Mouse (Mus musculus): ENCODE measurements around the gene Mrgprh.
A peak's percentile ranks its signal among the peaks of the same experiment; 100 is the strongest.
"Not testable (repeated sequence)": the region's sequence is repeated elsewhere in the genome, so short reads cannot be mapped to it uniquely, and the experiment has no call there.

Mrgprh gene

DNA sequence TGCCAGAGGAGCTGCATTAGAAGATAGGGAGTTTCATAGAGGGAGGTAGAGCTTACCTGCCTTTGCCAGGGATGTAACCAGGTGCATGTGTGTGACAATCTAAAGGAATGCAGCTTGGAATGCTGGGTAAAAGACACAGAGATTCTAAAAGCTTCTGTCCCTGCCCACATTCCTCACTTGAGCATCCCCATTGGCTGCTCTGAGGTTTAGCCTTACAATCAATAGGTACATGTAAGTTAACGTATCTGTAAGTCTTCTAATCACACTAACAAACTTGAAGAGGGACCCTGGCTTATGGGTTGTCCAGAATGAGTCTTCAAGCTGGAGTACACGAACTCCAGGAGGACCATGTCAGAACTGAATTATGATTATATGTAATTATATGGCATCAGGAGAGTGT is 7.8 kb upstream of the Mrgprh start, which contains the start of gene Mas1:
TSS of gene Mas1 (minus strand) at position 101 of the 400 bp plus-strand sequence.
- no peak for DNase-seq (ENCODE audit: low spot score in 2 of 2)

DNA sequence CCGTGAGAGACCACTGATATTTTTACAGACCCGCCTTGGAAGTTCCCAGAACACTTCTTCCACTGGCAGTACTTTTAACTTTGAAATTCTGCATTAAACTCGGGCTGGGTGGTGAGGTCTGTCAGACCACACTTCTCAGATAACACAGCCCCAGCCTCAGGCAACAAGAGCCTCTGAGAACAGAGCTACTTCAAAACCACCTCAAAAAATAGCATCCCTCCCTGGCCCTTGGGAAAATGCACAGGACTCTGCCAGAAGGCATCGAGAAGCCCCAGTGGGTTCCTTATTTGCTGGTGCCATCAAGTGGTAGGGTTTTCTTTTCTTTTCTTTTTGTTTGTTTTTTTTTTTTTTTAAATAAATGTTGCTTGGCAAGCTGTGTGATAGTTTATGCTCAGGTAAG is 7.2 kb upstream of the Mrgprh start:
- no peak for DNase-seq (ENCODE audit: low spot score in 2 of 2)

DNA sequence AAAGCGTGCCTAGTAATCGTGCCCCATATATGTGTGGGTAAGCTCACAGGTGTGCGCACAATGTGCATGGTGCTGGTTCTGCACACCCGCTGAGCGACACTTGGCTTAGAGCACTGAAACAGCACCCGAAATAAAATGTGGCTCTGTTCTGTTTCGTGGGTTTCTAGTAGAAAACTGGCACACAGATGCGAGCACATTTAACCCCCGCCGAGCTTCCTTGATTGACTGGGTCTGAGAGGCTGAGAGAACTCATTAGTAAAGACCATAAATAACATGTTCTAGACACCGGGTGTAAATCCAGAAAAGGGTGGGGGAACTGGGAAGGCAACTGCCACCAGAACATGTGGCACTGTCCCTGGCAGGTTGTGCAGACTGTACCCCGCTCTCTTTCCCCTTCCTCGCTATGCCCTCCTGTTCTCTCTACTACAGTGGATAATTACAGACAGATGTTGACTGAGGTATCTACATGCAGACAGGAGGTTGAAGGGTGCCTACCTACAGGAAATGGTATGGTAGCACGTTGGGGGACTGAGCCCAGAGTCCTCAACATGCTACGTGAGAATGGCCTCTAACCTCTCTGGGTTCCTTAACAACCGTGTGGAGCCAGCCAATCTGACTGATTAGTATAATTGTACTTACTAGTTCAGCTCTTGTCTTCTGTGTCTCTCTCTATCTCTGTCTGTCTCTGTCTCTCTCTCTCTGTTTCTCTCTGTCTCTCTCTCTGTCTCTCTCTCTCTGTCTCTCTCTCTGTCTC is 3.4 kb upstream of the Mrgprh start:
- DNase-seq (ENCODE audit: low spot score in 2 of 2), result peak; percentile 41 to 56

DNA sequence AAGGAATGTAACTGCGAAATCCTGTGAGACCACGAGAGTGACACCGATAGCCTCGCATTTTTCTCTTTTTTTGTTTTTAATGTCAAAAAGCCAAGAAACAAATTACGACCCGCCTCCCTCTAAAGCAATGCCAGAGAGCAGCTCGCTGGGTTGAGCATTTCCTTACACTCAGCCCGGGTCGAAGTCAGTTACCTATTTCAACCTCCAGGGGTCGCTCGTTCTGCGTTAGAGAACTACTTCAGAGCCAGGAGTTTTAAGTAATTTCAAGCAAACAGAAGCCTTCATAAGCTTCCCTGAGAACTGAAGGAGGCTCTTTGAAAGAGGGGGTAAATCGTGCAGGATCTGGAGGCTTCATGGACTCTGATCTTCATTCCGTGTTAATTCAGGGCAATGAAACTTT is 4.3 kb downstream of the Mrgprh start:
- peak; percentile 89 to 90 for DNase-seq (ENCODE audit: low spot score in 2 of 2)

DNA sequence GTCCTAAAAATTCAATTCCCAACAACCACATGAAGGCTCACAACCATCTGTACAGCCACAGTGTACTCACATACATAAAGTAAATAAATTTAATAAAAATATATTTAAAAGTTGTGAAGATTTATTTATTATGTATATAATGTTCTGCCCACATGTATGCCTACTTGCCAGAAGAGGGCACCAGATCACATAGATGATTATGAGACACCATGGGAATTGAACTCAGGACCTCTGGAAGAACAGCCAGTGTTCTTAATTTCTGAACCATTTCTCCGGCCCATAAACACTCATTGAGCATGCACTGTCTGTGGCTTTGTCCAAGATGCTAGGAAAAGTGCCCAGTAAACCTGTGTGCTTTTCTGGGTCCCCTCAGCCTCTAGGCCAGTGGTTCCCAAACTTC is 5.4 kb downstream of the Mrgprh start:
- no peak for DNase-seq (ENCODE audit: low spot score in 2 of 2)

DNA sequence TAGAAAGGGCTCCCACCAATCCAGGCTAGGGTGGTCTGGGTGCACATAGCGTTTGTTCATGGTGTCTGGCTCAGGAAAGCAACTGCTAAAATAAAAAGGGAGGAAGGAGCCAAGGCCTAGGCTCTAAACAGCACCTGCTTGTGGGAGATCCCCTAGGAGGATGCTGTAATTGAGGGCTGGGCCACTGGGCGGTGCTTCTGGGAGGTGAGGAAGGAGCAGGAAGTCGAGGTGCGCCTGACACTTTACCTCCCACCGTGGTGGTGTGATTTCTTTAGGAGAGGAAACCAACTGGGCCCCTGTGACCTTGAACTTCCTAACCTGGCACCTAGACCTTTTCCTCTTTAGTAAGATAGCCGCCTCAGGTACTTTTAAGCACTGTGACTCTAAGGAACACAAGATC is 10.8 kb downstream of the Mrgprh start:
- no peak for DNase-seq (ENCODE audit: low spot score in 2 of 2)

DNA sequence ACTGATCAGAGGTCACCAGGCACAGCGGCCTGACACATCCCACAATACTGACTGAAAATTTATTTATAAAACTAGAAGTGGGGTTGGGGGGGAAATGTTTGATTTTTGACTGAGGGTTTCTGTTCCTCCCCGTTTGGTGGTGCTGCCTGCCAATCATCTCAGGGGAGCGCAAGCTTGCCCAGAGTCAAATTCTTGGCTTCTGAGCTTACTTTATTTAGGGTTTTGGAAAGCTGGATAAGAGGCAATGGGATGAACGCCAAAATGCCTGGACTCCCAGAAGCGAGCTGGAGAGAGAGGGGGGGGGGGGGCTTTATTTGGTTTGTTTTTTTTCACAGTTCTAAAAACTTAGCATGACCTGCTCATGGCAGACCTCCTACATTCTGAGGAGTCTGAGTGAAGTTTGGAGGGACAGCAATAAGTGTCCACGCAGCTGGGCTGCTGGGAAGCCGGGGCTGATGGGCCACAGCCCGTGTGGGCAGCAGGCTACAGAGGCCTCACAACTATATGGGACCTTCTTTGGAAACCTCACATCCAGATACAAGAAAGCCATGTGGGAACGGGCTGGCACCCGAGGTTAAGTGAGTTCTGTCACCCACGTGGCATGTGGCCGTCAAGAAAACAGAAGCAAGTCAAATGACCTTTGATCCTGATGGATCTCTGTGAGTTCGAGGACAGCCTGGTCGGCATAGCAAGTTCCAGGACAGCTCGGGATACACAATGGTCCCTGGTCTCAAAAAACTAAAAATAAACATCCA is 11.4 kb downstream of the Mrgprh start:
- no peak for DNase-seq (ENCODE audit: low spot score in 2 of 2)

DNA sequence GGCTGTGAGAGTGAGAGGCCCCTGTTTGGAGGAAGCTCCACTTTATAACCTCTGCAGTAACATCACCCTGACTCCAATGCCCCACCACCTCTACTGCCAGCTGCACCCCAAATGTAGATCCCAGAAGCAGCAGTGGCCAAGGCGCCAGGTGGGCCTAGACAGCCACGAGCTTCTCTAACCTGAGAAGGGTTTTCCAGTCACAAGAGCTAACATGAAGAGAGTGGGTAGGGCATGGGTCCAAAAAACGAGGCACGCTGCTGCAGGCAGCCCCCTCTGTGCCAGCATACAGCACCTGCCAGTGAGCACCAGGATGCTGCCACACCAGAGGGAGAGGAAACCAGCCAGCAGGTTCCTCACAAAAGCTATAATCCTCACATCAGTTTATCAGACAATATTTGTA is 15.2 kb downstream of the Mrgprh start:
- no peak for DNase-seq (ENCODE audit: low spot score in 2 of 2)

DNA sequence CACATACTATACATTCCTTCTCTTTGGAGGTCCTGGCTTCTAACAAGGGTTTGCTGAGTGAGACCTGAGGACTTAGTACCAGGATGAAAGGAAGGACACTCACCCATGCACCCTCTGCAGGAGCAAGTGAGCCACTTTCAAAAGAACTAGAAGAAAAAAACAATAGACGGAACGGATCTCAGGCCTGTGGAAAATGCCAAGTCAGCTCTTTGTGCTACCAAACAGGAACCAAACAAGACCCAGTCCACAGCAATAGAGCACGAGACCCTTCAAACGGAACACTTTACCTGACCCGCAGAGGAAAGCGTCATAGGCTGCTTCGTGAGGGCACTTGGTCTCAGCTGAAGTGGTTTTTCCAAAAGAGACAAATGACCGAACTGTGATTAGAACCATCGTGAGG is 16.2 kb downstream of the Mrgprh start:
- no peak for DNase-seq (ENCODE audit: low spot score in 2 of 2)

DNA sequence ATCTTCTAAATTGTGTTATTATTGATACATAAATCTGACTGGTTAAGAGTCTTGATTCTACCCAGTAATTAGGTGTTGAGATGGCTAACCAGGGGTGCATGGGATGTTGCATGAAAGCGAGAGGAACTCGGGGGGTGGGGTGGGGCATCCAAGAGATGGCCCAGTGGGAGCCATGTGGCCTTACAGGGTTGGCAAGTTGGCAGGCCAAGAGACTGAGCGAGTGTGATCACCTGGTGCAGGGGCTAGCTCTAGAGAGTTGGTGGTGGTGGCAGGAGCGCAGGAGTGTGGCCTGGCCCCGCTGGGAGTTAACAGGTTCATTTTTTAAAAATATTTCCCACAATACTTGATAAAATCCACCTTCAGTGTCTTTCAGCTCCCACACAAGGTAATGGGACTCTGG is 21.8 kb downstream of the Mrgprh start:
- no peak for DNase-seq (ENCODE audit: low spot score in 2 of 2)

DNA sequence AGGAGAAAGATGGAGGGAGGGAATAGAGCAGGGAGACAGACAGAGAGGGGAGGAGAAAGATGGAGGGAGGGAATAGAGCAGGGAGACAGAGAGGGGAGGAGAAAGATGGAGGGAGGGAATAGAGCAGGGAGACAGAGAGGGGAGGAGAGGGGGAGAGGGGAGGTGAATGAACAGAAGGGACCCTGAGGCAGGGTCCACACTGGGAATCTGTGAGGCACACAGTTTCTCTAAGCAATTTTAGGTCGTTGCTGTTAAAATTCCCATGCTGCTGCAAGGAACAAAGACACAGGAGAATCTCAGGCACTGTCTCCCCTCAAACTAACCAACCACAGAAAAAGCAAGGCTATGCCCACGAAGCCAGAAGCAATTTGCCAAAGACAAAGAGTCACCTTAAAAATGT is 22.8 kb downstream of the Mrgprh start:
- DNase-seq (ENCODE audit: low spot score in 2 of 2), result not testable (repeated sequence)

DNA sequence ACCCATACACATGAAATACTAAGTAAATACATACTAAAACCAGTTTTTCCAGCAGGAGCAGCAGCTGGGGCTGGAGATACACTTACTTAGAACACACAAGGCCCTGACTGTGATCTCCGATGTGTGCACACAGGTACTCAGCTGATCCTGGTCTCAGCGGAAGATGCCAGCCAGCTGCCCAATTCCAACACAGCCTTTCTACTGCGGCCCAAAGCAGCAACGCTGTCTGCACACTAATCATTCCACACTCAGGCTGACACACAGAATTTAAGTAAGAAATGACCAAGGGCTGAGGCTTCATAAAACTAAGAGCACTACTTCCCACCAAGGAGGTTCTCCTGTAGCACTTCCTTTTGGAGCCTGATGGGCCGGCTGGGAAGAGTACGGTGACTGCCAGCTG is 26.5 kb downstream of the Mrgprh start:
- no peak for DNase-seq (ENCODE audit: low spot score in 2 of 2)

DNA sequence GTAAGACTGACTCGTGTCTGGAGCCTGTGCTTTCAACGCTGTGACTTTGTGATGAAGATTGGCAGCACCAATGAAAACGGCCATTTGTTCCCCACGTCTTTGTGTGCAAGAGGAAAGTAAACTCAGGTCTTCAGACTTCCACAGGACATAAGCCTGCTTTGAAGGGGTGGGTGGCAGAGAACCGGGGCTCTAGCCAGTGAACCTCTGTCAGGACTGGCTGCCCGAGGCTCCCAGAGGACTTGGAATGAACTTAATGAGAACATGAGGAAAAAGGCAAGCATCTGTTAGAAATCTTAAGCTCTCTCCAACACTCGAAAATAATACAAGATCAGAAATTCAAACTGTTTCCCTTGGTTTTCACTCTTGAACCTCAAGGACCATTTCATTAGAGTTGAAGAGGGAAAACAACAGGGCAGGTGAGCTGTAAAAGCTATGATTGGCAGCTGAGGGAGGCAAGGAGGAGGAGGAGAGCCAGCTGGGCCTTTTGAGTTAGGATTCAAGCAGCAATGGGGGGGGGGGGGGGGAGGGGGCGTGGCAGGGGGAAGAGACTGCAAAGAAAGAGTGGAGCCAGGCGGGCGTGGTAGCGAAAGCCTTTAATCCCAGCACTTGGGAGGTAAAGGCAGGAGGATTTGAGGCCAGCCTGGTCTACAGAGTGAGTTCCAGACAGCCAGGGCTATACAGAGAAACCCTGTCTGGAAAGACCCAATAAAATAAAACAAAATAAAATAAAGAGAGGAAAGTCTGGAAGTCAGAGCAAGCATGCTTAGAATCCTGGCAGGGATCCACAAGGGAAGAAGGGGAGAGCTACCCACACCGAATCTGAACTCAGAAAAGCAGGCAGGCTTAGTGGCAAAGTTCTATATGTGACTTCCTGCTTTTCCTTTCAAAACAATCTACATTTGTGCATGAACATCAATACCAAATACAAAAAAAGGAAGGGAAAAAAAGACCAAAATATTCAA is 27.8 kb downstream of the Mrgprh start:
- no peak for DNase-seq (ENCODE audit: low spot score in 2 of 2)

DNA sequence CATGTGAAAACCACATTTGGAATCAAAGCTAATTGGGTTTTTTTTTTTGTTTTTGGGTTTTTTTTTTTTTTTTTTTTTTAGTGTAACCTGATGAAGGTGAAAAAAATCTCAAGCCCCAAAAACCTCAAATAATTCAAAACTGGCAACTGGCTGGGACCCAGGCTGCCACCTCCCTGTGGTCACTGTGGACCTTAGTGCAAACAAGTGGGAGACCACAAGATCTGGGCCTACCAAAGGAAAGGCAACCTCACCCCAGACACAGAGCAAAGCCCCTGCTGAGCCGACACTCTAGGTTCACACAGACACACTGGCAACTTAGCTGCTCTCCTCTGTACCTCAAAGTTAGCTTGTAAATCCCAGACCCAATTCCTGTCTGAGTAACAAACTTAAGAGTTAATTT is 28.5 kb downstream of the Mrgprh start:
- no peak for DNase-seq (ENCODE audit: low spot score in 2 of 2)

DNA sequence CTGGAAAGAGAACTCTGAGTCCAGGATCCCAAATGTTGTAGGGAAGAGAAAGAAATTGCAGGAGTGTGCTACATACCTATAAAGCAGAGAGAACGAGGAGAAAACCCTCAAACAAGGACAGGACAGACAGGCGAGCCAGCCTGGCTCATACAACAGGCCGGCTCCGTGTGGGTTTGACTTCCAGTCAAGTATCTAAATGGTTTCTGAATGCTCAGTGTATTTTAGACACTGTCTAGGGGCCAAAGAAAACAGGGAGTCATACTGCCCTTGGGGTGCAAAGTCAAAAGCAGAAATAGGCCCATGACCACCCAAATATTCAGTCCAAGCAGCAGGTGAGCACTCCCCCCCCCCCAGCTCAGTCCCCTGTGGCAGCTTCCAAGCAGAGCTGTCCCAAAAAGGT is 30.0 kb downstream of the Mrgprh start:
- no peak for DNase-seq (ENCODE audit: low spot score in 2 of 2)

DNA sequence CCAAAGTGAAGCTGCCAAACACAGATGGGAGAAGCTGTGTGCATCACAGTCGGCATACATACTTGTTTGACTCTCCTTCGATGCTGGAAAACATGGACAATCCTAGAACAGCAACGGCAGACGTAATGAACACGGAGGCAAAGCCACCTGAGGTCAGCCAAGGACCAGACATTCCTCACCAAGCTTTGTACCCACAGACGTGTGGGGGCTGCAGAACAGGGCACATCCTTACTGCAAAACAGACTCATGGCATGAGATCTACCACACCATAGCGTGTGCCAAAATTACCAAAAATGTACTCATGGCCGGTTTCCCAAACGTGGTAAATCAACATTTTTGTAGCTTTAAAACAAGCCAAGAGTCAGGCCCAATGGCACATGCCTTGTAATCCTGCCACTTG is 30.6 kb downstream of the Mrgprh start:
- no peak for DNase-seq (ENCODE audit: low spot score in 2 of 2)

DNA sequence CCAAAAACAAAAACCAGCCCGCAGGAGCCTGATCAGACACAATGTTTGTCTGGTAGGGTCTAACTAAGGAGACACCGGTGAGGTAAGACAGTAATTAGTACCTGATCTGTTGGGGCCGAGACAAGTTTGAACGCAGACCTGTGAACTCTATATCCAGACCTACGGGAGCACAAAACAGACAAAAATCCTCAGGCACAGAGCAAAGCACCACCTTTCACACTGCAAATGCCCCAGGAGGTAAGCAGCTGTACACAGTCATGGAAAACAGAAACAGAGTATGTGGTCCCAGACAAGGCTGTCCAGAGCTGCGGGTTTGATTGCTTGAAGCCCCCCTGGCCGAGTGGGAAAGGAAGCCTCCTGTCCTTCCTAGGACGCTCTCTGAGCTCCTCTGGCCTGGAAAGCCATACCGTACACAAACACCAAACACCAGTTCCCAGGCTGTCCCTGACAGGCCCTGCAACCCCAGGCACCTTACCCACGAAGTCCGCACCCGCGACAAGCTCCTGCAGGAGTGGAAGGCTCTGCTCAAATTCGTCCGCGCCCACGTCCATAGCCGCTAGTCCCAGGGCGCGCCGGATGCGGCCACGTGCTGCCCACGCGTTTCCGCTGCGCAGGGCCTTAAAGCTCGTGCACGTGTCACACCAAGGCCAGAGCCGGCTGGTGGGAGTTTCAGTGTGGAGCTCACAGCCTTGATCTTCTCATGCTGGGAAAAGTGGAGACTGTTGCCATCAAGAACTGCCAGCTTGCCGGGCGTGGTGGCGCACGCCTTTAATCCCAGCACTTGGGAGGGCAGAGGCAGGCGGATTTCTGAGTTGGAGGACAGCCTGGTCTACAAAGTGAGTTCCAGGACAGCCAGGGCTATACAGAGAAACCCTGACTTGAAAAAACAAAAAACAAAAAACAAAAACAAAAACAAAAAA is 33.8 kb downstream of the Mrgprh start, which contains the start of gene Pnldc1:
TSS of gene Pnldc1 (minus strand) at position 870 of the 920 bp plus-strand sequence.
- no peak for DNase-seq (ENCODE audit: low spot score in 2 of 2)

DNA sequence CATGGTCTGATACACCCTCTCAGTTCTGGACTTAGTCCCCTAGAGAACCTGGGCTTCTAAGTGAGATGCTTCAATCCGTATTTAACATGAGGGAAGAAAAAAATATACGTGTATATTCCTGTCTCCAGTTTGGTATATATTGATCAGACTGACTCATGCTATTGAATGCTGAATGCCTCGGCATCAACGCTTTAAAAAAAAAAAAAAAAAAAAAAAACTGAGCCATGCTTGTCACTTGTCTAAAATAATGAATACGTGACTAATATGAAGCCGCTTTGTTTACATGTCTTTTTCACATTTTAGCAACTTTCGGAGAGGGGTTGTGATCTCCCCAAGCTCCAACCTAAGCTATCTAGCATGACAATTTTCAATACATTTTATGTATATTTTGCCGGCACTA is 34.6 kb downstream of the Mrgprh start:
- DNase-seq (ENCODE audit: low spot score in 2 of 2), result no peak

DNA sequence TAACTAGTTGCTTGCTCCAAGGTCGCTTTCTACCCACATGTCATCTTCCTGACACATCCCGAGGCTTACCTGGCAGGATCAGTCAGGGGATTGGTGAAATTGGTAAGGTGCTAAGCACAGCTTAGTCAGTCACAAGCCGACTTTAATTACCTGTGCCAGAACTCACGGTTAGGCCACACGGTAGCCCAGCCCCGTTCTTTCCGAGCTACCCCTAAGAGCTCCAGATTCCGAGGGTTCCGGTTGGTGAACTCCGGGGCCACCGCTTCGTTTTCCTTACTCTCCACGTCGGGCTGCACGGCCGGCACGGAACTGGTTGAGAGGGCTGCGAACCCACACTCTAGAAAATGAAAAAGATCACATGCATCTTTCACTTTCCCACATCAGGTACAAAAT is 39.6 kb downstream of the Mrgprh start, which contains the start of gene Tcp1:
TSS of gene Tcp1 (plus strand) at position 214 of the 393 bp plus-strand sequence.
- peak; percentile 46 to 47 for DNase-seq (ENCODE audit: low spot score in 2 of 2)

DNA sequence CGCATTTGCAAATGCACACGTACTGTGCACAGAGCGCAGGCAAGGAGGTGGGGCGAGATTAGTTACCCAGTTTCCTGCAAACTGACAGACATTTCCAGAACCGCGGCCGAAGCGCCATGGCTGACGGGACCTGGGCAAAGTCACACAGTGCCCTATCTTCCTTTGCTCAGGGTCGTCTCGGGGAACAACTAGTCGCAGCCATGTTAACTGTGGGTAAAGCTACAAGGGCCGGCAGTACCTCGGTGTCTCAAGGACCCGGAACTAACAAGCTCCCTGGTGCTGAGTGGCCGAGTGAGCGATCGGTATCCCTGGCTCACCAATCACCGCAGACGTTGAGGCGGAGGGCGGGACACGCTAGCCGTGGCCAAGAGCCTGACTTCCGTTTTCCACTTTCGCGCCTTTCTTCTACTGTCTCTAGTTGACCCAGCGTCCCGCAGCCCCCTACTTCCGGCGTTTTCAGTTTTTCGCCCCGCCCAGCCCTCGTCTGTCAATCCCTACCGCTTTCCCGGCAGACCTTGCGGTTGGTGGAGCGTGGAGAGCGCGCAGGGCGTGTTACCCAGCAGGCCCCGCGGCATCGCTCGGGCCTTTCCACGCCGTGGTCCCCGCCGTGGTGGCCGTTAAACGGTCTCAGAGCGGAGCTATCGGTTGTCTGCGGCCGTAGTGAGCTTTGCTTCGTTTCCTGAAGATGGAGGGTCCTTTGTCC is 40.2 kb downstream of the Mrgprh start, which contains the start of gene Mrpl18:
TSS of gene Mrpl18 (minus strand) at position 465 of the 703 bp plus-strand sequence.
- DNase-seq (ENCODE audit: low spot score in 2 of 2), result peak; percentile 100

Data from right cerebral cortex, postnatal 10 days (tissue).